Mouse (Mus musculus) limb, embryonic 14.5 days (tissue): ENCODE results near the gene 4931406C07Rik. TPM values are rescaled to one million over a fixed set of nuclear protein-coding genes. Genes with fewer than 3 reads are reported as not detected.
"Not testable (repeated sequence)": the region's sequence is repeated elsewhere in the genome, so short reads cannot be mapped to it uniquely, and the experiment has no call there.

Experiments
- ATAC-seq: fragments of 200-750 bp; cut with Nextera tagmentation; 2 replicates; pipeline ENCODE4 v1.8.0; 2017; ENCODE audit warnings: low read depth, moderate number of reproducible peaks, moderate TSS enrichment; ENCODE audit not compliant: low FRiP score
- DNase-seq: peaks from one replicate; pipeline ENCODE4 v3.0.0-alpha.2; 2015; ENCODE audit warnings: low spot score
- H3K27ac ChIP-seq: fragments of 300-500 bp; sonication (generic); replicated peaks from 2 replicates; pipeline ENCODE4 v1.5.1; 2014; ENCODE audit warnings: low read depth, mild to moderate bottlenecking, low read length, moderate library complexity, mixed read lengths
- H3K27me3 ChIP-seq: fragments of 300-500 bp; sonication (generic); 2 replicates; pipeline ENCODE4 v1.6.1; 2014; ENCODE audit warnings: low read length, mixed read lengths; ENCODE audit not compliant: control insufficient read depth, insufficient read depth
- H3K36me3 ChIP-seq: fragments of 300-500 bp; sonication (generic); 2 replicates; pipeline ENCODE4 v1.6.1; 2014; ENCODE audit warnings: mild to moderate bottlenecking, low read length, moderate library complexity, mixed read lengths; ENCODE audit not compliant: control insufficient read depth, insufficient read depth
- H3K4me1 ChIP-seq: fragments of 300-500 bp; sonication (generic); 2 replicates; pipeline ENCODE4 v1.6.1; 2014; ENCODE audit warnings: antibody characterized with exemption, low read length, mixed read lengths; ENCODE audit not compliant: control insufficient read depth, insufficient read depth
- H3K4me2 ChIP-seq: fragments of 300-500 bp; sonication (generic); replicated peaks from 2 replicates; pipeline ENCODE4 v1.6.1; 2014; ENCODE audit warnings: low read depth, mild to moderate bottlenecking, low read length, moderate library complexity; ENCODE audit not compliant: severe bottlenecking
- H3K4me3 ChIP-seq: fragments of 300-500 bp; sonication (generic); replicated peaks from 2 replicates; pipeline ENCODE4 v1.5.1; 2014; ENCODE audit warnings: low read length
- H3K9ac ChIP-seq: fragments of 300-500 bp; sonication (generic); 2 replicates; pipeline ENCODE4 v1.6.1; 2014; ENCODE audit warnings: mild to moderate bottlenecking, low read depth, low read length, moderate library complexity; ENCODE audit not compliant: severe bottlenecking
- H3K9me3 ChIP-seq: fragments of 300-500 bp; sonication (generic); 2 replicates; pipeline ENCODE4 v1.6.1; 2016; ENCODE audit warnings: low read length; ENCODE audit not compliant: control insufficient read depth
- POLR2A ChIP-seq: fragments of 200-500 bp; IDR thresholded peaks from 2 replicates; pipeline ENCODE4 v1.8.0; 2012; ENCODE audit warnings: inconsistent platforms, mild to moderate bottlenecking, moderate library complexity, borderline replicate concordance; ENCODE audit not compliant: insufficient read depth, insufficient read length; ENCODE audit errors: extremely low read depth
- WGBS: fragments of 180-500 bp; shearing (Covaris S2); extraction: QIAGEN DNeasy Blood & Tissue Kit; methylation state at CpG from one replicate; pipeline ENCODE4 v1.1.7; 2014; 5-methylcytosine and 5-hydroxymethylcytosine counted together
- polyA plus RNA-seq, 2 experiments: library from polyadenylated mRNA; depleted of rRNA in 1 of 2; stranded (reverse) in 1 of 2; unstranded in 1 of 2; fragments of >200 nt; fragmentation: Nextera tagmentation in 1 of 2; extraction: Ambion mirVana in 1 of 2; gene quantifications; 2 replicates each; pipeline versions ENCODE4 v1.2.1 to v1.2.3; 2012 to 2014

The 4931406C07Rik gene
- polyA plus RNA-seq (2012; rRNA removed) (18.7 and 22.9 TPM in 2 replicates), polyA plus RNA-seq (2014; fragmentation: Nextera tagmentation; extraction: Ambion mirVana) (9.5 and 11.4 TPM in 2 replicates)

- Histone ChIP-seq H3K4me1 (peaks cover 20% of the 10 kb centered on the region), H3K9ac (peak within 1 kb of the TSS; percentile 97), H3K4me2 (peak within 1 kb of the TSS; percentile 90), H3K36me3 (peaks cover 38% of the 10 kb centered on the region), H3K4me3 (peak within 1 kb of the TSS; percentile 95), H3K9me3 (no peaks in the 10 kb centered on the region), H3K27ac (peak within 1 kb of the TSS; percentile 94), H3K27me3 (no peaks in the 10 kb centered on the region)
- DNase-seq: peak; percentile 52
- WGBS: under 1% methylated on average over 35 of the region's 35 CpGs
- ATAC-seq: peak; percentile 79
- no peak for TF ChIP-seq POLR2A
Measured at GRCm38 (mm10) chr9:15306398-15307119, at the start of gene 4931406C07Rik. TSS of gene 4931406C07Rik (minus strand) at chr9:15306448.

GRCm38 (mm10) chr9:15349925-15350324 is 43.7 kb upstream of the 4931406C07Rik start:
- no peaks in the 10 kb centered on the region for H3K9me3 ChIP-seq
- H3K4me1 ChIP-seq: no peaks in the 10 kb centered on the region
- H3K27me3 ChIP-seq: no peaks in the 10 kb centered on the region
- H3K4me3 ChIP-seq: no peak overlapping the region
- no peak overlapping the region for H3K9ac ChIP-seq
- DNase-seq (no peak), ATAC-seq (no peak)
- peaks cover 56% of the 10 kb centered on the region for H3K36me3 ChIP-seq
- 60% methylated on average over 2 of the region's 2 CpGs for WGBS
- TF ChIP-seq POLR2A: no peak
- H3K27ac ChIP-seq: no peak overlapping the region
- no peak overlapping the region for H3K4me2 ChIP-seq

- TF ChIP-seq POLR2A: no peak
- DNase-seq: no peak
- no peaks in the 10 kb centered on the region for H3K4me1 ChIP-seq
- no peaks in the 10 kb centered on the region for H3K9me3 ChIP-seq
- no peak overlapping the region for H3K9ac ChIP-seq
- 95% methylated on average over 4 of the region's 4 CpGs for WGBS
- H3K4me3 ChIP-seq: no peak overlapping the region
- H3K27ac ChIP-seq: no peak overlapping the region
- no peak overlapping the region for H3K4me2 ChIP-seq
- no peak for ATAC-seq
- no peaks in the 10 kb centered on the region for H3K27me3 ChIP-seq
- peaks cover 79% of the 10 kb centered on the region for H3K36me3 ChIP-seq
Measured at GRCm38 (mm10) chr9:15337776-15338175, 31.5 kb upstream of the 4931406C07Rik start.

- Histone ChIP-seq H3K4me2 (no peak overlapping the region), H3K27me3 (no peaks in the 10 kb centered on the region), H3K4me1 (no peaks in the 10 kb centered on the region), H3K4me3 (no peak overlapping the region), H3K27ac (no peak overlapping the region), H3K9me3 (no peaks in the 10 kb centered on the region), H3K9ac (no peak overlapping the region), H3K36me3 (peaks cover 57% of the 10 kb centered on the region)
- TF ChIP-seq POLR2A: no peak
- WGBS: 68% methylated on average over 2 of the region's 2 CpGs
- ATAC-seq: 0 out of 2 replicates have a peak, but pooled peaks have one; percentile 32
- DNase-seq: no peak
Measured at GRCm38 (mm10) chr9:15318170-15318742, 12.0 kb upstream of the 4931406C07Rik start.

GRCm38 (mm10) chr9:15317223-15318169 is 11.2 kb upstream of the 4931406C07Rik start:
- no peak overlapping the region for H3K27ac ChIP-seq
- H3K4me1 ChIP-seq: no peaks in the 10 kb centered on the region
- no peak overlapping the region for H3K4me2 ChIP-seq
- ATAC-seq (no peak), DNase-seq (no peak)
- no peak overlapping the region for H3K9ac ChIP-seq
- WGBS: 60% methylated on average over 5 of the region's 5 CpGs
- TF ChIP-seq POLR2A: no peak
- peaks cover 55% of the 10 kb centered on the region for H3K36me3 ChIP-seq
- H3K9me3 ChIP-seq: no peaks in the 10 kb centered on the region
- H3K4me3 ChIP-seq: no peak overlapping the region
- H3K27me3 ChIP-seq: no peaks in the 10 kb centered on the region

- DNase-seq, H3K9ac ChIP-seq, H3K4me1 ChIP-seq, H3K27me3 ChIP-seq, H3K9me3 ChIP-seq, H3K4me2 ChIP-seq, ATAC-seq, H3K4me3 ChIP-seq, H3K27ac ChIP-seq: not testable (repeated sequence)
- H3K36me3 ChIP-seq: peaks cover 54% of the 10 kb centered on the region
- 100% methylated on average over 1 of the region's 2 CpGs for WGBS
Measured at GRCm38 (mm10) chr9:15316296-15316695, 10.0 kb upstream of the 4931406C07Rik start.
